Mouse (Mus musculus): Measurements from ENCODE around the gene Prlh. TPM values are rescaled to one million over a fixed set of nuclear protein-coding genes. Genes with fewer than 3 reads are reported as not detected.

Prlh gene
- polyA plus RNA-seq, 1 experiment, result not detected

- peaks cover 76% of the 10 kb centered on the region for H3K79me2 ChIP-seq (ENCODE audit: control insufficient read depth, insufficient read depth)
- no peaks in the 10 kb centered on the region for H3K36me3 ChIP-seq (ENCODE audit: control insufficient read depth, insufficient read depth)
- H3K4me3 ChIP-seq, result no peak overlapping the region
- H3K27me3 ChIP-seq (ENCODE audit: control insufficient read depth, insufficient read depth, insufficient read length), result no peaks in the 10 kb centered on the region
- peak in 1 of 3 experiments; percentile 60 for TF ChIP-seq MYOD1 (IDR thresholded peaks at IDR 0.05; ENCODE audit: control insufficient read depth in 1 of 3, insufficient read length in 2 of 3, low read depth in 2 of 3)
- no peak for TF ChIP-seq E2F4 (IDR thresholded peaks at IDR 0.05; ENCODE audit: insufficient read depth)
- TF ChIP-seq MYOG (IDR thresholded peaks at IDR 0.05; ENCODE audit: control insufficient read depth in 1 of 3, insufficient read depth in 1 of 3, insufficient read length in 2 of 3, low read depth in 2 of 3), result peak in 1 of 3 experiments; percentile 57
- no peak overlapping the region for H3ac ChIP-seq (ENCODE audit: control insufficient read depth, insufficient read length)
- peak overlapping the region; percentile 95 for H3K4me2 ChIP-seq (ENCODE audit: low read depth)
These were observed 49.1 kb downstream of the Prlh start for GRCm38 (mm10) chr1:91001871-91002539.

- Histone ChIP-seq H3K4me3 (no peak overlapping the region), H3K4me2 (ENCODE audit: low read depth) (peak overlapping the region; percentile 50), H3K27me3 (ENCODE audit: control insufficient read depth, insufficient read depth, insufficient read length) (no peaks in the 10 kb centered on the region), H3ac (ENCODE audit: control insufficient read depth, insufficient read length) (no peak overlapping the region), H3K79me2 (ENCODE audit: control insufficient read depth, insufficient read depth) (peaks cover 82% of the 10 kb centered on the region), H3K36me3 (ENCODE audit: control insufficient read depth, insufficient read depth) (no peaks in the 10 kb centered on the region)
- TF ChIP-seq MYOD1 (IDR thresholded peaks at IDR 0.05; ENCODE audit: control insufficient read depth in 1 of 3, insufficient read length in 2 of 3, low read depth in 2 of 3) (no peak), E2F4 (IDR thresholded peaks at IDR 0.05; ENCODE audit: insufficient read depth) (no peak), MYOG (IDR thresholded peaks at IDR 0.05; ENCODE audit: control insufficient read depth in 1 of 3, insufficient read depth in 1 of 3, insufficient read length in 2 of 3, low read depth in 2 of 3) (no peak), POLR2A (IDR thresholded peaks at IDR 0.05; ENCODE audit: insufficient read length, low read depth) (no peak), USF1 (IDR thresholded peaks at IDR 0.05; ENCODE audit: low read depth) (no peak), POLR2AphosphoS2 (IDR thresholded peaks at IDR 0.05; ENCODE audit: insufficient read length, low read depth) (no peak), SRF (IDR thresholded peaks at IDR 0.05; ENCODE audit: control insufficient read depth, insufficient read length, low read depth) (no peak), TCF12 (IDR thresholded peaks at IDR 0.05; ENCODE audit: insufficient read depth, poor library complexity, severe bottlenecking) (no peak), CEBPB (IDR thresholded peaks at IDR 0.05; ENCODE audit: insufficient read depth, poor library complexity, severe bottlenecking) (no peak), REST (IDR thresholded peaks at IDR 0.05; ENCODE audit: insufficient read depth, insufficient read length) (no peak)
These were observed 49.7 kb downstream of the Prlh start for GRCm38 (mm10) chr1:91002641-91003040.

Other genes starting within 250 kb of the Prlh start
- gene Col6a3, start 109.1 kb upstream of the Prlh start, polyA plus RNA-seq (2012; fragmentation: generic; extraction: Trizol), result 186 TPM
- 0.11 TPM for gene Mlph, start 38.0 kb upstream of the Prlh start, polyA plus RNA-seq (2012; fragmentation: generic; extraction: Trizol)
- not detected for gene Rab17, start 16.6 kb downstream of the Prlh start, polyA plus RNA-seq (2012; fragmentation: generic; extraction: Trizol)
- 83.3 TPM for gene Lrrfip1, start 45.6 kb downstream of the Prlh start, polyA plus RNA-seq (2012; fragmentation: generic; extraction: Trizol)
- not detected for gene Rbm44, start 192.0 kb downstream of the Prlh start, polyA plus RNA-seq (2012; fragmentation: generic; extraction: Trizol)
- gene Ramp1, start 226.7 kb downstream of the Prlh start, polyA plus RNA-seq (2012; fragmentation: generic; extraction: Trizol), result 3.1 TPM